ENCODE assay signal across 14 mouse cellular contexts in genomic region chr7:109794556-109794955, GRCm38 (mm10).
"Had no signal": no experiment of that assay in that cellular context is flagged by ENCODE, and none has a peak within 500 bp of the region (broad histone marks: within the 10 kb centered on the region; RNA-seq: fewer than 3 reads in every experiment).

No protein-coding gene starts in this region.

- H3K9ac ChIP-seq: kidney, embryonic 15.5 days; liver, embryonic 15.5 days; midbrain, embryonic 13.5 days; neural tube, embryonic 15.5 days had no signal

- H3K27ac ChIP-seq: kidney, embryonic 15.5 days; left cerebral cortex, adult 2 months; limb, embryonic 10.5 days; liver, embryonic 15.5 days; midbrain, embryonic 13.5 days; neural tube, embryonic 15.5 days had no signal

- H3K9me3 ChIP-seq: kidney, embryonic 15.5 days; limb, embryonic 10.5 days; liver, embryonic 15.5 days; midbrain, embryonic 13.5 days; neural tube, embryonic 15.5 days had no signal

- H3K4me1 ChIP-seq: kidney, embryonic 15.5 days; limb, embryonic 10.5 days; midbrain, embryonic 13.5 days; neural tube, embryonic 15.5 days had no signal

- ATAC-seq: midbrain, embryonic 13.5 days had no signal

- H3K4me3 ChIP-seq: kidney, embryonic 15.5 days; left cerebral cortex, adult 2 months; limb, embryonic 10.5 days; liver, embryonic 15.5 days; midbrain, embryonic 13.5 days; myocyte; neural tube, embryonic 15.5 days had no signal

- H3K27me3 ChIP-seq: kidney, embryonic 15.5 days; midbrain, embryonic 13.5 days; neural tube, embryonic 15.5 days had no signal

- DNase-seq: kidney, postnatal 14 days; lung, adult 2 months; lung, postnatal 36 days; right cerebral cortex, postnatal 4 days; spleen, adult 18-20 months; thymus, postnatal 36 days had no signal

- H3K4me2 ChIP-seq: kidney, embryonic 15.5 days; liver, embryonic 11.5 days; liver, embryonic 15.5 days; midbrain, embryonic 13.5 days; neural tube, embryonic 15.5 days had no signal

- H3K36me3 ChIP-seq: kidney, embryonic 15.5 days; limb, embryonic 10.5 days; liver, embryonic 15.5 days; midbrain, embryonic 13.5 days; neural tube, embryonic 15.5 days had no signal
